Mouse (Mus musculus): ENCODE data around the gene Gm45261. TPM values are rescaled to one million over a fixed set of nuclear protein-coding genes. Genes with fewer than 3 reads are reported as not detected.

Gm45261 gene
- polyA plus RNA-seq, 1 experiment, result not detected

- WGBS, result 76% methylated on average over 5 of the region's 5 CpGs
- Histone ChIP-seq H3K4me3 (replicated peaks; ENCODE audit: extremely low read depth, low read depth, low read length) (no peak overlapping the region), H3K4me1 (ENCODE audit: control insufficient read depth, insufficient read depth, low read length) (no peaks in the 10 kb centered on the region)
- TF ChIP-seq POLR2A (IDR thresholded peaks at IDR 0.05; ENCODE audit: borderline replicate concordance, extremely low read depth, low read depth, low read length) (no peak), CTCF (IDR thresholded peaks at IDR 0.05; ENCODE audit: insufficient read depth, low read length) (no peak)
- DNase-seq, result no peak
Observed at GRCm38 (mm10) chr1:80416329-80416728, 44.9 kb downstream of the Gm45261 start.

GRCm38 (mm10) chr1:80412521-80412920 lies 48.7 kb downstream of the Gm45261 start:
- no peak for DNase-seq
- Histone ChIP-seq H3K4me3 (replicated peaks; ENCODE audit: extremely low read depth, low read depth, low read length) (no peak overlapping the region), H3K4me1 (ENCODE audit: control insufficient read depth, insufficient read depth, low read length) (no peaks in the 10 kb centered on the region)
- 69% methylated on average over 2 of the region's 2 CpGs for WGBS
- TF ChIP-seq POLR2A (IDR thresholded peaks at IDR 0.05; ENCODE audit: borderline replicate concordance, extremely low read depth, low read depth, low read length), result no peak
- no peak for TF ChIP-seq CTCF (IDR thresholded peaks at IDR 0.05; ENCODE audit: insufficient read depth, low read length)

DNA sequence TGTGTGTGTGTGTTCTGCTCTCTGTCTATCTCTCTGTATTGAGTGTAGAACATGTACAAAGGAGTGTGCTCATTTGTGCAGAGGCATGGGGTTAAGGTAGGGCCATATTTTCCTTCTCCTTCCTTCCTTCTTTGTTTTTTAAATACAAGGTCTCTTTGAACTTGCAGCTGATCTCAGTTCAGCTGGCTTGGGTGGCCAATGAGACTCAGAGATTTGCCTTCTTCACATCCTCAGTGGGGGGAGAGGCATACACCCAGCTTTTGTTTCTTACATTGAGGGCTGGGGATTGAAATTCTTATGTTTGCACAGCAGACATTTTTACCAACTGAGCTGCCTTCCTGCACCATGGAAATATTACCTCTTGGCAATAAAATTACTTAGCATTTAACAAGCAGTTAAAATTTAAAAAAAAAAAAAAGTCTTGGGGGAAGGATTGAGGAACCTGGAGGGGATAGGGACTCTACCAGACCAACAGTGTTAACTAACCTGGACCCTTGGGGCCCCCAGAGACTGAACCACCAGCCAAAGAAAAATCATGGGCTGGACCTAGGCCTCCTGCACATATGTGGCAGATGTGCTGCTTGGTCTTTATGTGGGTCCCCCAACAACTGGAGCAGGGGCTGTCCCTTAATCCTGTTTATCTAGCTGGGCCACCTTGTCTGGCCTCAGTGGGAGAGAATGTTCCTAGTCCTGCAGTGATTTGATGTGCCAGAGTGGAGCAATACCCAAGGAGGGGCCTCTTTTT lies 50.8 kb downstream of the Gm45261 start:
- no peak overlapping the region for H3K4me3 ChIP-seq (replicated peaks; ENCODE audit: extremely low read depth, low read depth, low read length)
- no peaks in the 10 kb centered on the region for H3K4me1 ChIP-seq (ENCODE audit: control insufficient read depth, insufficient read depth, low read length)
- no peak for DNase-seq
- TF ChIP-seq CTCF (IDR thresholded peaks at IDR 0.05; ENCODE audit: insufficient read depth, low read length) (no peak), POLR2A (IDR thresholded peaks at IDR 0.05; ENCODE audit: borderline replicate concordance, extremely low read depth, low read depth, low read length) (no peak)

GRCm38 (mm10) chr1:80409467-80410105 lies 51.7 kb downstream of the Gm45261 start:
- no peaks in the 10 kb centered on the region for H3K4me1 ChIP-seq (ENCODE audit: control insufficient read depth, insufficient read depth, low read length)
- no peak overlapping the region for H3K4me3 ChIP-seq (replicated peaks; ENCODE audit: extremely low read depth, low read depth, low read length)
- 44% methylated on average over 6 of the region's 6 CpGs for WGBS
- no peak for DNase-seq
- no peak for TF ChIP-seq CTCF (IDR thresholded peaks at IDR 0.05; ENCODE audit: insufficient read depth, low read length)
- TF ChIP-seq POLR2A (IDR thresholded peaks at IDR 0.05; ENCODE audit: borderline replicate concordance, extremely low read depth, low read depth, low read length), result no peak

- TF ChIP-seq POLR2A (IDR thresholded peaks at IDR 0.05; ENCODE audit: borderline replicate concordance, extremely low read depth, low read depth, low read length) (no peak), CTCF (IDR thresholded peaks at IDR 0.05; ENCODE audit: insufficient read depth, low read length) (peak; percentile 58)
- Histone ChIP-seq H3K4me3 (replicated peaks; ENCODE audit: extremely low read depth, low read depth, low read length) (no peak overlapping the region), H3K4me1 (ENCODE audit: control insufficient read depth, insufficient read depth, low read length) (no peaks in the 10 kb centered on the region)
- DNase-seq, result peak; percentile 46
- WGBS, result under 1% methylated on average over 3 of the region's 3 CpGs
Observed at GRCm38 (mm10) chr1:80408586-80408985, 52.7 kb downstream of the Gm45261 start.

- WGBS, result 78% methylated on average over 3 of the region's 3 CpGs
- DNase-seq, result no peak
- Histone ChIP-seq H3K4me1 (ENCODE audit: control insufficient read depth, insufficient read depth, low read length) (no peaks in the 10 kb centered on the region), H3K4me3 (replicated peaks; ENCODE audit: extremely low read depth, low read depth, low read length) (no peak overlapping the region)
- TF ChIP-seq CTCF (IDR thresholded peaks at IDR 0.05; ENCODE audit: insufficient read depth, low read length) (no peak), POLR2A (IDR thresholded peaks at IDR 0.05; ENCODE audit: borderline replicate concordance, extremely low read depth, low read depth, low read length) (no peak)
Observed at GRCm38 (mm10) chr1:80404196-80404595, 57.1 kb downstream of the Gm45261 start.

DNA sequence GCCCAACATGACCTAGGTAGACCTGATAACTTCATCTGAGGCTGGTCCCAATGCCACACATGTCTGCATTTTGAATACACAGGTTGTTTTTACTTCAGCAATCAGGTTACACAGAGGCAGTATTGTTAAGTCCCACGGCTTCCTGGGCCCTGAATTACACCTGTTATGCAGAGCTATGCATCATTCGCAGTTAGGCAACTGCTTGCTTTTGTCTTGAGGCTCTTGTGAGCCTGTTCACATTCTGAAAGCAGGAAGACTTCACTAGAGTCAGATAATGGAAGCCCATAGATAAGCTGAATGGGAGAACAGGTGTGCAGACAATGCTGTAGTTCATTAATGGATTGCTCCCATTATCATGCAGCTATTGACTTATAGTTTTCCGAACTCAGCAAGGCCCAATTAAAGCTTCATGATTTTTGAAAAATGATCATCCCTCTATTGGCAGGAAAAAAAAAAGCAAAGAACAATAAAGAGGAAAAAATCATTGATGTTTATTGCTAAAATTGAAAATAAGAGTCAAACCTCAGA lies 57.8 kb downstream of the Gm45261 start:
- no peak for TF ChIP-seq POLR2A (IDR thresholded peaks at IDR 0.05; ENCODE audit: borderline replicate concordance, extremely low read depth, low read depth, low read length)
- TF ChIP-seq CTCF (IDR thresholded peaks at IDR 0.05; ENCODE audit: insufficient read depth, low read length), result no peak
- Histone ChIP-seq H3K4me3 (replicated peaks; ENCODE audit: extremely low read depth, low read depth, low read length) (no peak overlapping the region), H3K4me1 (ENCODE audit: control insufficient read depth, insufficient read depth, low read length) (no peaks in the 10 kb centered on the region)
- 80% methylated on average over 3 of the region's 3 CpGs for WGBS
- DNase-seq, result no peak

GRCm38 (mm10) chr1:80401961-80402360 lies 59.3 kb downstream of the Gm45261 start:
- Histone ChIP-seq H3K4me3 (replicated peaks; ENCODE audit: extremely low read depth, low read depth, low read length) (no peak overlapping the region), H3K4me1 (ENCODE audit: control insufficient read depth, insufficient read depth, low read length) (0 out of 2 replicates have a peak, but pooled peaks cover 2% of the 10 kb centered on the region)
- no peak for DNase-seq
- WGBS, result 71% methylated on average over 1 of the region's 1 CpGs
- TF ChIP-seq POLR2A (IDR thresholded peaks at IDR 0.05; ENCODE audit: borderline replicate concordance, extremely low read depth, low read depth, low read length), result no peak
- no peak for TF ChIP-seq CTCF (IDR thresholded peaks at IDR 0.05; ENCODE audit: insufficient read depth, low read length)

Other genes starting within 250 kb of the Gm45261 start
- 2.2 and 3.0 TPM in 2 replicates for gene Fam124b, start 243.0 kb downstream of the Gm45261 start, polyA plus RNA-seq (2012; rRNA removed)
- gene Cul3, start 121.0 kb downstream of the Gm45261 start, polyA plus RNA-seq (2012; rRNA removed), result 6.8 and 13.2 TPM in 2 replicates

All from lung, adult 2 months (tissue).